Mouse (Mus musculus) heart, embryonic 12.5 days (tissue): Measurements from ENCODE around the gene Prl6a1. TPM values are rescaled to one million over a fixed set of nuclear protein-coding genes. Genes with fewer than 3 reads are reported as not detected.
A peak's percentile ranks its signal among the peaks of the same experiment; 100 is the strongest.

Experiments used
- ATAC-seq: fragments of 200-750 bp; cut with Nextera tagmentation; 2 replicates; pipeline ENCODE4 v1.8.0; 2017; ENCODE audit warnings: moderate TSS enrichment, moderate library complexity; ENCODE audit not compliant: insufficient number of reproducible peaks, low FRiP score
- H3K27ac ChIP-seq: fragments of 300-500 bp; sonication (generic); 2 replicates; pipeline ENCODE4 v1.5.1; 2016; ENCODE audit warnings: mild to moderate bottlenecking, moderate library complexity; ENCODE audit not compliant: poor library complexity, severe bottlenecking
- H3K27me3 ChIP-seq: fragments of 300-500 bp; sonication (generic); replicated peaks from 2 replicates; pipeline ENCODE4 v1.6.1; 2016; ENCODE audit warnings: mild to moderate bottlenecking, moderate library complexity
- H3K36me3 ChIP-seq: fragments of 300-500 bp; sonication (generic); 2 replicates; pipeline ENCODE4 v1.6.1; 2016; ENCODE audit warnings: mild to moderate bottlenecking, moderate library complexity
- H3K4me1 ChIP-seq: fragments of 300-500 bp; sonication (generic); replicated peaks from 2 replicates; pipeline ENCODE4 v1.6.1; 2016; ENCODE audit warnings: mild to moderate bottlenecking
- H3K4me2 ChIP-seq: fragments of 300-500 bp; sonication (generic); 2 replicates; pipeline ENCODE4 v1.6.1; 2016; ENCODE audit warnings: mild to moderate bottlenecking, moderate library complexity
- H3K4me3 ChIP-seq: fragments of 300-500 bp; sonication (generic); 2 replicates; pipeline ENCODE4 v1.5.1; 2016; ENCODE audit warnings: mild to moderate bottlenecking
- H3K9ac ChIP-seq: fragments of 300-500 bp; sonication (generic); 2 replicates; pipeline ENCODE4 v1.6.1; 2016; ENCODE audit warnings: mild to moderate bottlenecking, moderate library complexity
- H3K9me3 ChIP-seq: fragments of 300-500 bp; sonication (generic); replicated peaks from 2 replicates; pipeline ENCODE4 v1.6.1; 2016; ENCODE audit warnings: mild to moderate bottlenecking, moderate library complexity
- WGBS: fragments of 180-500 bp; shearing (Covaris S2); methylation state at CpG from one replicate; pipeline ENCODE4 v1.1.7; 2016; 5-methylcytosine and 5-hydroxymethylcytosine counted together
- polyA plus RNA-seq: library from polyadenylated mRNA; unstranded; fragments of >200 nt; fragmentation: Nextera tagmentation; extraction: Ambion mirVana; gene quantifications from 2 replicates; pipeline ENCODE4 v1.2.1, GENCODE M21; 2016

The Prl6a1 gene
- polyA plus RNA-seq: not detected in 2 replicates

DNA sequence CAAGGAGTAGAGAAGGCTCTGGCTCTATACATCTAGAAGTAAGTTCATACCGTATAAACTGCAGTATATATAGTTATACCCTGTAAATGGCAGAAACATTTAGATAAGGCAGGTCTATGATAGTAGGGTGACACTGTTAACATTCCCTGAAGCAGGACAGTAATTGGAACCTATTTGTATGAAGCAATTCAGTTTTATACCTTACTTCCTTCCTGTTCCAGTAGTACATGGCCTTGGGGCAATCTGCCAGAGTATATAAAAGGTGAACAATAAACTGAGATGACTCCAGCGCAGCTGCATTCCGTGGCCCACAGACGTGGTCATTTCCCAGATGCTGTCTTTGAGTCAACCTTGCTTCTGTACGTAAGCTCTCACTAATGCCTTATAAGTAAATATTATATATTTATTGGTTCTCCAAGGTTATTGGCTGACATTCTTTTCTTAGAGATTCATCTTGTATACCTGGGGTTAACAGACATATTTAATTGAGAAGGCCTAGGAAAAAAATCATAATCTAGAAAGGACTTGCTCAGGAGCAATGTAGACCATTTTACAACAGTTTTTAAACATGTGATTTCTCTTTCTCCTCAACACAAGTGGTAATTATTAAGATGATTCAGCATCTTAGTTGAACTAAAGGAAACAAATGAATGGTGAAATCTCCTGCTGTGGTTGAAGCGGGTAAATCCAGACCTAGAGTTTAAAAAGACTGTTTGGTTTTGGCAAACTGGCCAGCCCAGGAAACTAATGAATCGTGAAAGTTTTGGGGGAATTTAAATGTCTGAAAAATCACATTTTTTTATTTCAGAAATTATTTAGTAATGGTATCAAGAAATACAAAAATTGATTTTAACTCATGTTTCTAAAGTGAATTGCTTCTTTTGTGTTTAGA lies at the start of gene Prl6a1:
Gene Prl6a1, plus strand, starts transcription at position 294 of the 892 bp plus-strand sequence.
- H3K9ac ChIP-seq: no peak within 1 kb of the TSS
- H3K27me3 ChIP-seq: no peaks in the 10 kb centered on the region
- H3K4me1 ChIP-seq: no peaks in the 10 kb centered on the region
- no peaks in the 10 kb centered on the region for H3K36me3 ChIP-seq
- WGBS: 77% methylated on average over 7 of the region's 7 CpGs
- ATAC-seq: no peak
- H3K4me2 ChIP-seq: no peak within 1 kb of the TSS
- H3K9me3 ChIP-seq: no peaks in the 10 kb centered on the region
- H3K4me3 ChIP-seq: no peak within 1 kb of the TSS
- no peak within 1 kb of the TSS for H3K27ac ChIP-seq

DNA sequence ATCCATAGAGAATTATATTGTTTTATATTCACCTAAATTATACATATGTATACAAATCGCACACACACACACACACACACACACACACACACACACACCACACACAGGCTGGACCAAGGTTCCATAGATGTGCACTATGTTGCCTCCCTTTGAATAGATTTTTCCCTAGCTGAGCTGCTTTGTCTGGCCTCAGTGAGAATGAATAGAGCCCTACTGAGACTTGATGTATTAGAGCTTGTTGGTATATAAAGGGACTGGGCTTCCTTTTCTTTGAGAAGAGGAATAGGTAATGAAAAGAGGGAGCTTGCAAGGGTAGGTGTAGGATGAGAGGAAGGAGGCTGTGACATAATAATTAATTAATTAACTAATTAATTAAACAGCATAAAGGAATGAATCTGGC lies 22.6 kb downstream of the Prl6a1 start:
- WGBS: 65% methylated on average over 1 of the region's 1 CpGs
- no peak for ATAC-seq
- Histone ChIP-seq H3K4me2 (no peak overlapping the region), H3K27me3 (no peaks in the 10 kb centered on the region), H3K4me1 (no peaks in the 10 kb centered on the region), H3K36me3 (no peaks in the 10 kb centered on the region), H3K4me3 (no peak overlapping the region), H3K27ac (no peak overlapping the region), H3K9ac (no peak overlapping the region), H3K9me3 (no peaks in the 10 kb centered on the region)

DNA sequence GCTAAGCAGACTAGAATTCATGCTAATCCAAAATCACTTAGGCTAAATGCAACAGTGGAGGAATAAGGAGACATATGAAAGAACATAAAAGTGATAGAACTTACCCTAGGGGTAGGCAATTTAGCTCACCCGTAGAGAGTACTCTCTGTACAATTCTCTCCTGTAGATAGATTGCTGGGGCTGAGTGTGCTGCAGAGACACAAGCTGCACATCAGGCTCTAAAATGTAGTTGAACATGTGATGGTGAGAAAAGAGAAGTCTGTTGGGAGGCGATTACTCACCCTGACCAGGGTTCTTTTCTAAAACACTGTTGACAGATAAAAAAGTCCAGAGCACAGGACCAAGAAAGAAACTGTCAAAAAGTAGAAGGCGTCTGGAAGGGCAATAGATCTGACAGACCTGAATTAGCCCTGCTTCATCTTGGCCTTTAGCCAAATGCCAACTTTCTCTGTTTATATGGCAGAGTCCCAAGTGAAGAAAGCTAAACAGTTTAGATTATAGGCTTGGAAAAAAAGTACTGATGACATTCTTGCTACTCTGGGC lies 30.4 kb downstream of the Prl6a1 start:
- Histone ChIP-seq H3K9me3 (no peaks in the 10 kb centered on the region), H3K4me1 (peaks cover 3% of the 10 kb centered on the region), H3K4me2 (no peak overlapping the region), H3K27me3 (no peaks in the 10 kb centered on the region), H3K9ac (no peak overlapping the region), H3K4me3 (no peak overlapping the region), H3K27ac (0 out of 2 replicates have a peak overlapping the region, but pooled peaks have one; percentile 39), H3K36me3 (no peaks in the 10 kb centered on the region)
- WGBS: 24% methylated on average over 3 of the region's 3 CpGs
- ATAC-seq: no peak

DNA sequence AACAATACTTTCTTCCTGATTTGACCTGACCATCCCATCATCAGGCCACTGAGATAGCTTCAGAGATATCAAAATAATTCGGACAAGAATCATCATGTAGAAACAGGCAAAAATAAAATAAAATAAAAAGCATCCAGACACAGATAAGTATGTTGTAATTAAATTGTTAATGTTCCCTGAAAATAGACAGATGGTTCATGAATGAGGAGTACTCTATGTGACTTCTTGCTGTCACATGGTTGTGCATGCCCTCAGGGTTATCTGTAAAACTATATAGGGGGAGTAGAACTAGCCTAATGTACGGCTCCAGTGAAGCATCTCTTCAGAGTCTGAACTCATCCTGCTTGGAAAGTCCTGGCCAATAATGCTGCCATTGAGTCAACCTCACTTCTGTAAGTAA lies 32.9 kb downstream of the Prl6a1 start, which contains the start of gene Prl8a2:
Gene Prl8a2, plus strand, starts transcription at position 301 of the 400 bp plus-strand sequence.
- Histone ChIP-seq H3K27ac (no peak within 1 kb of the TSS), H3K9ac (no peak within 1 kb of the TSS), H3K27me3 (no peaks in the 10 kb centered on the region), H3K9me3 (no peaks in the 10 kb centered on the region), H3K4me2 (no peak within 1 kb of the TSS), H3K4me1 (peaks cover 3% of the 10 kb centered on the region), H3K4me3 (no peak within 1 kb of the TSS), H3K36me3 (no peaks in the 10 kb centered on the region)
- WGBS: 50% methylated on average over 2 of the region's 2 CpGs
- ATAC-seq: no peak

Other genes with a start within 250 kb of the Prl6a1 start
- not detected in 2 replicates for gene Prl3d1, start 218.4 kb upstream of the Prl6a1 start, polyA plus RNA-seq
- gene Prl3d2, start 190.9 kb upstream of the Prl6a1 start, polyA plus RNA-seq: not detected in 2 replicates
- gene Prl3d3, start 155.8 kb upstream of the Prl6a1 start, polyA plus RNA-seq: not detected in 2 replicates
- gene Prl3c1, start 116.0 kb upstream of the Prl6a1 start, polyA plus RNA-seq: not detected in 2 replicates
- gene Prl3b1, start 70.8 kb upstream of the Prl6a1 start, polyA plus RNA-seq: not detected in 2 replicates
- not detected in 2 replicates for gene Prl3a1, start 53.2 kb upstream of the Prl6a1 start, polyA plus RNA-seq
- 0.63 TPM in 1 of 2 replicates, not detected in the other for gene Prl8a2, start 33.0 kb downstream of the Prl6a1 start, polyA plus RNA-seq
- gene Prl2b1, start 78.2 kb downstream of the Prl6a1 start, polyA plus RNA-seq: not detected in 2 replicates
- not detected in 2 replicates for gene Prl8a6, start 126.1 kb downstream of the Prl6a1 start, polyA plus RNA-seq
- not detected in 2 replicates for gene Prl8a8, start 200.6 kb downstream of the Prl6a1 start, polyA plus RNA-seq